Mouse (Mus musculus) cerebellum, adult 2 months (tissue): Measurements from ENCODE around the gene Kctd3.

Experiments
- CTCF ChIP-seq: fragments of 200-500 bp; IDR thresholded peaks from 2 replicates; pipeline ENCODE4 v1.5.1; 2011; ENCODE audit warnings: low read depth, mild to moderate bottlenecking, control low read depth, low read length, moderate library complexity, borderline replicate concordance; ENCODE audit not compliant: insufficient read depth
- POLR2A ChIP-seq: fragments of 200-500 bp; IDR thresholded peaks from 2 replicates; pipeline ENCODE4 v1.6.1; 2011; ENCODE audit warnings: low read length, control low read depth, borderline replicate concordance; ENCODE audit not compliant: insufficient read depth

DNA sequence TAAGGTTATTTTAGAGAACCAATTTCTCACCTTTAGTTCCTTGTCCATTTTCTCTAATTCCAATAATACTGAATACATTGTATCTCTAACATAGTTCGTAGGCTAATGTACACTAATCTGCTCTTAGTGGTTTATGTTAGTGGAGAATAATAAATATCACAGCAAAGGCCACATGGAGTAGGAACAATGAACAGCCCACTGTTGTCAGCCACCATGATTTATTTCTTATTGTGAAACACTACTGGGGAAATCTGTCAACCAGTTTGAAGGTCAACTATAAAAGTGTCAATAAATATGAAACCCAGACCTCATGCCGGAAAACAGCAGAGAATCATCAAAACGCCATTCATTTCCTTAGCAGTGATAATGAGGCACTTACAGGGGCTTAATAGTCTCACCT lies 42.5 kb upstream of the Kctd3 start:
- no peak for TF ChIP-seq POLR2A
- TF ChIP-seq CTCF = no peak
